Comparison of ENCODE assay signal across 9 mouse cellular contexts in the genomic region with DNA sequence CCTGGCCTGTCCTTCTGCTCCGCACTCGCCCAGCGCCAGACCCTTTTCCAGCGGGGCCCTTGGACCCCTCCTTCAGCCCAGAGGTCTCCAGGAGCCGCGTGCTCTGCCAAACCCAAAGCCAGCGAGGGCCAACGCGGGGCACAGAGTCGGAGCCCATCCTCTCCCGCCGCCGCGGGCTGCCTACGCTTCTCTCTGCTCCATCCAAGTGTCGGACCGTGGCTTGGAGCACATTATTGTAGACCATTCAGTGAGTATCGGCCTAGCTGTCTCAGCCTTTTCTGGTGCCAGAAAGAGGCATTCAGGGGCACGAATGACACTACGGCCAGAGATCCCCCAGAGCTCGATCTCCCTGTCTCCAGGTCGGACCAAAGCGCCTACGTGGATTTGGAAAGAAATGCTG. TPM values are rescaled to one million over a fixed set of nuclear protein-coding genes. Genes with fewer than 3 reads are reported as not detected.
DNase-seq lines count a peak whose midpoint lies in the region; ATAC-seq and TF ChIP-seq lines count a peak whose summit lies in the region.
"Had no signal": no experiment of that assay in that cellular context is flagged by ENCODE, and none has a peak within 500 bp of the region (broad histone marks: within the 10 kb centered on the region; RNA-seq: fewer than 3 reads in every experiment).

No protein-coding gene starts in this region.

- intact Hi-C loops in heart, adult 2 months (cut with DNase I), result loop anchor here (5.0 kb wide), 2 partner anchors 40 to 55 kb away; no protein-coding TSS in a partner anchor
- intact Hi-C loops in gastrocnemius, postnatal 36 days (cut with DNase I), result no loop called here

- TF ChIP-seq CTCF in heart, adult 2 months (IDR thresholded peaks at IDR 0.05), result no peak
- TF ChIP-seq CTCF in liver, embryonic 14.5 days (IDR thresholded peaks at IDR 0.05; ENCODE audit: low read depth), result no peak

- no peak for DNase-seq in heart, adult 2 months
- no peak for DNase-seq in heart, adult 11 months
- peak; percentile 32 for DNase-seq in MN1 (ENCODE audit: low spot score)
- no peak for DNase-seq in liver, embryonic 14.5 days (ENCODE audit: low read depth in 3 of 3, low spot score in 3 of 3)
- no peak for DNase-seq in gastrocnemius, postnatal 36 days
- no peak for DNase-seq in kidney, postnatal 36 days
- DNase-seq in layer of hippocampus, postnatal 36 days, result no peak

- 5% methylated on average over 24 of the region's 24 CpGs for WGBS in heart, adult 2 months
- WGBS in heart, embryonic 14.5 days, result 2% methylated on average over 24 of the region's 24 CpGs
- WGBS in liver, embryonic 14.5 days (ENCODE audit: insufficient replicate concordance), result 3% methylated on average over 24 of the region's 24 CpGs

- H3K9ac ChIP-seq in heart, adult 2 months (ENCODE audit: low read depth, low read length), result peak overlapping the region; percentile 55
- peak overlapping the region; percentile 57; the same call in 1 of the 2 replicates for H3K9ac ChIP-seq in heart, embryonic 14.5 days (ENCODE audit: low read length)
- H3K9ac ChIP-seq in liver, embryonic 14.5 days (replicated peaks), result no peak overlapping the region

- H3K27me3 ChIP-seq in heart, adult 2 months (ENCODE audit: control insufficient read depth, insufficient read depth, low read length), result peaks cover 2% of the 10 kb centered on the region
- H3K27me3 ChIP-seq in heart, embryonic 14.5 days (ENCODE audit: control insufficient read depth, insufficient read depth, low read length), result peaks cover 82% of the 10 kb centered on the region
- H3K27me3 ChIP-seq in liver, embryonic 14.5 days (ENCODE audit: control insufficient read depth, insufficient read depth, low read length), result peaks cover 30% of the 10 kb centered on the region

- no peaks in the 10 kb centered on the region for H3K79me2 ChIP-seq in heart, adult 2 months (replicated peaks; ENCODE audit: control insufficient read depth, insufficient read depth, low read length)

- H3K36me3 ChIP-seq in heart, adult 2 months (ENCODE audit: control insufficient read depth, insufficient read depth, low read length), result no peaks in the 10 kb centered on the region
- H3K36me3 ChIP-seq in heart, embryonic 14.5 days (ENCODE audit: control insufficient read depth, insufficient read depth, low read length), result no peaks in the 10 kb centered on the region
- H3K36me3 ChIP-seq in liver, embryonic 14.5 days (replicated peaks; ENCODE audit: control insufficient read depth, insufficient read depth, low read depth), result no peaks in the 10 kb centered on the region

- no peaks in the 10 kb centered on the region for H3K9me3 ChIP-seq in heart, embryonic 14.5 days (ENCODE audit: control insufficient read depth, low read length)
- no peaks in the 10 kb centered on the region for H3K9me3 ChIP-seq in liver, embryonic 14.5 days (ENCODE audit: control insufficient read depth, low read length)

- TF ChIP-seq POLR2A in heart, adult 2 months (IDR thresholded peaks at IDR 0.05; ENCODE audit: insufficient read depth, low read depth, low read length), result no peak

- H3K4me2 ChIP-seq in heart, embryonic 14.5 days (ENCODE audit: low read length), result peak overlapping the region; percentile 76
- peak overlapping the region; percentile 6; the same call in 1 of the 2 replicates for H3K4me2 ChIP-seq in liver, embryonic 14.5 days (ENCODE audit: low read depth)

- H3K27ac ChIP-seq in heart, adult 2 months, result peak overlapping the region; percentile 51
- H3K27ac ChIP-seq in heart, embryonic 14.5 days (replicated peaks in 1 of 2; ENCODE audit: control insufficient read depth in 1 of 2, insufficient read depth in 1 of 2, low read depth in 2 of 2, low read length in 2 of 2), result no peak overlapping the region
- H3K27ac ChIP-seq in liver, embryonic 14.5 days, result no peak overlapping the region

- no peak for ATAC-seq in heart, embryonic 14.5 days (ENCODE audit: insufficient number of reproducible peaks, insufficient read depth, low FRiP score, low read depth)
- ATAC-seq in liver, embryonic 14.5 days (ENCODE audit: insufficient read depth), result no peak

- 0 out of 2 replicates have a peak, but pooled peaks cover 1% of the 10 kb centered on the region for H3K4me1 ChIP-seq in heart, adult 2 months (ENCODE audit: control insufficient read depth, insufficient read depth, low read length)
- H3K4me1 ChIP-seq in heart, embryonic 14.5 days (ENCODE audit: control insufficient read depth in 2 of 2, insufficient read depth in 2 of 2, low read length in 2 of 2), result peaks cover 8 to 20% of the 10 kb centered on the region in 2 experiments; a peak in 3 of 4 replicates
- H3K4me1 ChIP-seq in liver, embryonic 14.5 days (replicated peaks; ENCODE audit: control insufficient read depth in 2 of 2, insufficient read depth in 2 of 2, low read length in 1 of 2), result no peaks in the 10 kb centered on the region

- no peak for TF ChIP-seq EP300 in heart, adult 2 months (IDR thresholded peaks at IDR 0.05; ENCODE audit: insufficient read depth, low read depth, low read length)
- no peak for TF ChIP-seq EP300 in liver, embryonic 14.5 days (IDR thresholded peaks at IDR 0.05; ENCODE audit: low read depth)

- peak overlapping the region; percentile 52 for H3K4me3 ChIP-seq in heart, adult 2 months
- H3K4me3 ChIP-seq in heart, embryonic 14.5 days (ENCODE audit: control insufficient read depth in 1 of 2, insufficient read depth in 1 of 2, low read depth in 1 of 2, low read length in 2 of 2), result peak overlapping the region; percentile 49 to 51
- no peak overlapping the region for H3K4me3 ChIP-seq in liver, embryonic 14.5 days (ENCODE audit: insufficient read depth in 1 of 2, low read depth in 2 of 2, low read length in 2 of 2)

RNA-seq across cellular contexts. Expression of a gene that starts 0.6 kb away (rescaled TPM):
- total RNA-seq in heart, adult 2 months (2021), result 1 to 10 TPM; 4.4 to 4.5 TPM
- polyA plus RNA-seq in heart, adult 2 months (2012; rRNA removed), result 4.8 and 7.4 TPM in 2 replicates
- 4.1 and 4.2 TPM in 2 replicates for polyA plus RNA-seq in heart, embryonic 14.5 days (2014; fragmentation: Nextera tagmentation; extraction: Ambion mirVana)
- 0.01 and 0.08 TPM in 2 replicates for polyA plus RNA-seq in liver, embryonic 14.5 days (2012; rRNA removed)
- polyA plus RNA-seq in liver, embryonic 14.5 days (2014; fragmentation: Nextera tagmentation; extraction: Ambion mirVana), result not detected in 2 replicates
- 1 to 10 TPM in 1 of 2 experiments, under 1 TPM in 1; 0.86 to 1.6 TPM for total RNA-seq in gastrocnemius, postnatal 36 days (2021)
- 100 to 1,000 TPM; 138 to 149 TPM for total RNA-seq in layer of hippocampus, postnatal 36 days (2021)
- total RNA-seq: CH12.LX had no signal

Comparison
In these comparisons a context has a peak if more than half of its experiments do, and no peak if none do; other contexts are left out.
1. H3K4me3 ChIP-seq: peak in heart, adult 2 months (single experiment) and heart, embryonic 14.5 days (2 of 2); none in liver, embryonic 14.5 days (0 of 2).
2. RNA of a gene that starts 0.6 kb away (total RNA-seq): 138 to 149 TPM in layer of hippocampus, postnatal 36 days; 4.4 to 4.5 TPM in heart, adult 2 months and 0.86 to 1.6 TPM in gastrocnemius, postnatal 36 days; every median in the first group is over 10 times any median in the second.